Mouse (Mus musculus) T-cell, adult 2 months (primary cell): ENCODE measurements around the gene Acoxl.
A peak's percentile ranks its signal among the peaks of the same experiment; 100 is the strongest.

ENCODE experiments used
- DNase-seq: peaks from one replicate; pipeline ENCODE4 v3.0.0; 2022; ENCODE audit warnings: low spot score

Acoxl gene

DNA sequence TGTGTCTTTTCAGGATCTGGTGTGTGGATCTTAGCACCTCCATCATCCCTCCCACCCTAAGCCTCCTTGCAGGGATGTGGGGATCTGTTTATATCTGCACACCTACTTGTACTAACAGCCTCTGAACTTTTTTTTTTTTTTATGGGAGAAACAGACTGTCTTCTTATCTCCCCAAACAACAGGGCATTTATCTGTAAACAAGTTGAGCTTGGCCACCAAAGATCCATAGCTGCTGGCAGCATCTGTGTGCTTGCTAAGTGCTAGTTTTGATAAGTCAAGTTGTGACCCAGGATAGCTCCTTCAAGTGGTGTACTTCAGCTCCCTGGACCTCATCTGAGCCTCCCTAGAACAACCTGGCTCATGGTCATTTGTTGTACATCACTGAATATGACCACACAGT, 305.3 kb downstream of the Acoxl start:
- DNase-seq = no peak

DNA sequence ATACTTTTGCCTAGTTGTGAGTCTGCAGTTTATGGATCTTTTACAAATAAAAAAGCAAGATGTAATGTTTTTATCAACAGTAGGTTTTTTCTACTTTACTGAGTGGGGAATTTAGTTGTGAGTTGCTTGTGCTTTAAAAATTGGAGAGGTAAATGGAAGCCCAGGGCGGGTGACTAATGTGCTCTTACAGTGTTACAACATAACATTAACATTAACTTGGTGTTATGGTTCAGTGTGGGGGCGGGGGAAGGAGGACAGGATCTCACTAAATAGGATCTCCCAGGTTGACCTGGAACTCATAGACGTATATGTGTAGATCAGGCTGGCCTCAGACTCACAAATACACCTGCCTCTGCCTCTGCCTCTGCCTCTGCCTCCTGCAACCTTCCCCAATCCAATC, 306.8 kb downstream of the Acoxl start:
- no peak for DNase-seq

DNA sequence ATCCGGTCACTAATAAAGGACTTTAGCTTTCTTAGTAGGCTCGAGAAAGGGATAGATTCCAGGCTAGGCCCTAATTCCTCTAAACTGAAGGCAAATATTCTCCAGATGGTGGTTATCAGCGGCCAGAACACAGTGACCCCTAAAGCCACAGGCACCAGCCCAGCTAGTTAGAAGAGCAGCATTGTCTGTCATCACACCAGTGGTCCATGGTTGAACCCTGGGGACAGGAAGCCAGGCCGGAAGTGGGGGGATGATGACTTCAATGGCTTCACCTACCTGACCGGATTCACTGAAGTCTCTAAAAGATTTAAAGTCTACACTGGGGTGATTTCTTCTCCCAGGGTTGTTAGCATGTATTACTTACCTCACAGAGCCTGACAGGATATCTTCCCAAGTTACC, 310.9 kb downstream of the Acoxl start:
- DNase-seq = no peak

DNA sequence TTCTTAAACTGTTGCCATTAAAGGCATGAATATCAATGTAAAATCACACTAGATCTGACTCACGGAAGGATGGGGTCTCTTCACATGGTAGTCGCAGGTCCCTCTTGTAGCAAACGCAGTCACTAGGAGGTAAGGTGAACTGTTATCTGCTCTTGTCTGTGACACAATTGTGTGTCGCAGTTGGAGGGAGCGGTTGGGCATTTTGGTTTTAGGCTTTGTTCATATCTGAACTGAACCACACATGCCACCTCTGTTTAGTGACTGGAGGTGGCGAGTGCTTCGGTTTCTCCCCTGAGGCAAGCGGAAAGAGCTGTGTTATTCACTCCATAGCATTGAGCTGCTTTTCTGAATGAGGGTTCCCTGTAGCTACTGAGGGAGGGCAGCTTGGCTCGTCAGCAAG, 313.5 kb downstream of the Acoxl start:
- DNase-seq = peak; percentile 22

DNA sequence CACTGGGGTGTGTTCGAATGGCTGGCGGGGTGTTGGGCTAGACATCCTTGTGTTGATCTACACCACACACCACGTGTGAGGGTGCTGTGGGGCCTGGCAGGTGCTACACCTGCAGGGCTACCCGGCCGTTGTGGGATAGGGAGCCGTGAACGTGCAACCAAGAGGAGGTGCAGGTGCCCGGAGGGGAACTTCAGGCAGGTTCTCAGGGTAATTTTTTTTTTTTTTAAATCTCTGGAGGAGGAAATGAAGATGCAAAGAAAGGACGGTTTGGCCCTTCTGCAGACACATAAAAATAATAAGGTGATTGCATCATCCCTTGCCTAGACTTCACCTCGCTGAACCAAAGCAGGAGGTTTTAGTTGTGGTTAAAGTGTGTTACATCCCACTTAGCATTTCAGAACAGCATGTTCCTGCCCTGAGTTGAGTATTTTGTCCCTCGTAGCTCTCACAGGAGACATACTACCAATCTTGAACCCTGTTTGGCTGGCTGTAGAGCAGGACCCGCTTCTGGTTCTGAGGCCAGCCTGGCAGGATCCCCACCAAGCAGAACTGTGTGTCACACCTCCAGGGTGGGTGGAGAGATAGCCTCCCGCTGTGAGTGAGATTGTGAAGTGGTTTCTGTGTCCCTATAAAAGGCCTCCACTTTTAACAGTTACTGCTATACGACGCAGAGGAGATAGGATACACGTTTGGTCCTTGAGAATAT, 314.3 kb downstream of the Acoxl start:
- DNase-seq = peak; percentile 73

DNA sequence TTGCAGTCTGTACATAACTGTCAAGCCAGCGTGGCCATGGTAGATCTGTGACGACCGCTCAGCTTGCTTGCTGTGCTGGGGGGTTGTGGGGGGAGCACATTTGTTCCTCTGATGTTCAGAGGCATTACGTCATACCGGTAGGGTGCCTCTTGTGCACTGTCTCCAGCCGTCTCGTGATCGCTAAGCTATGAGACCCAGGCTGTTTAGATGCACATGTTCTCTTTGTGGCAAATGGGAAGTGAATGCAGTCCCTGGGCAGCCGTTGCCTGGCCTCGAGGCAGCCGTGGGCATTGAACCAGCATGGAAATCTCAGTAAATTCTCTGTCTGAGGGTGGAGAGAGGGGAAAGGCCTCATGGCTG, 314.9 kb downstream of the Acoxl start:
- peak; percentile 84 for DNase-seq

DNA sequence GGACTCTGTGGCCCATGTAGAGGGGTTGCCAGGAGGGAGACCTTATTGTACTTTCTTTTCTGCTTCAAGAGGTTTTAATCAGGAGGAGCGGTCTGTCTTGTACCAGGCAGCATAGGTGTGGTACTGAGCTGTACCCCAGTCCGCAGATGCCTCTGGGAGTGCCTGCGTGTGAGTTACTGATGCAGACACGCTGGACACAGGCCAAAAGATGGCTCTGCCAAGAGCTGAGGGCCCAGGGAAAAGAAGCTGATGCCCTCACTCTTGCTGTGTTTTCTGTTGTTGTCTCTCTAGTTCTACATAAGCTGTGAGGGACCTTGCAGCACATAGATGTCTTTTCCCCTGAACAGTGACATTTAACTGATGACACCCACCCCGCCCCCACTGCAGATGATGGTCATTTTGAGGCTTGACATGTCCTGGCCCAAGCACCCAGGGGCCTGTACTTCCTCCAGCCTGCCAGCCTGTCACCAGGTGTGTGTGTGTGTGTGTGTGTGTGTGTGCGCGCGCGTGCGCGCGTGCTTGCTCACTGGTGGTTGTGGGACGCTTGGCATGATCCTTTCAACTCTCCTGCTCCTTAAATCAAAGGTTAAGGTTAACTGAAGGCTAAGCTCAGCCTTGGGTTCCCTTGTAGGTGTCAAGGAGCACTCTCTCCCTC, 316.9 kb downstream of the Acoxl start:
- no peak for DNase-seq

DNA sequence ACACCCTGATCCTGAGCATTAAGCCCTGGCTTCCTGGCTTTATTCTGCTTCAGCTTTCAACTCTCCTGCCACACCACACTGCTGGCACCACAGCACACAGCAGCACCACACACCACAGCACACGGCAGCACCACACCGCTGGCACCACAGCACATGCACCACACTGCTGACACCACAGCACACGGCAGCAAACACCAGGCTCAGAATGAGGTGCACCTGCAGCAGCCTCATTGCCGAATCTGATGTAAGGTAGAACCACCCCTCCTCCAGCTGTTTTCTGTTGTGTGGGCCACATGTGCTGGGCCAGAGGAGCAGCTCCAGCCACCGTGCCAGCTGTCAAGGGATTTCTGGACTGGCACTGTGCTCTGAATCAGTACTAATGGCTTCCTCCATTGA, 317.4 kb downstream of the Acoxl start:
- DNase-seq = peak; percentile 24

DNA sequence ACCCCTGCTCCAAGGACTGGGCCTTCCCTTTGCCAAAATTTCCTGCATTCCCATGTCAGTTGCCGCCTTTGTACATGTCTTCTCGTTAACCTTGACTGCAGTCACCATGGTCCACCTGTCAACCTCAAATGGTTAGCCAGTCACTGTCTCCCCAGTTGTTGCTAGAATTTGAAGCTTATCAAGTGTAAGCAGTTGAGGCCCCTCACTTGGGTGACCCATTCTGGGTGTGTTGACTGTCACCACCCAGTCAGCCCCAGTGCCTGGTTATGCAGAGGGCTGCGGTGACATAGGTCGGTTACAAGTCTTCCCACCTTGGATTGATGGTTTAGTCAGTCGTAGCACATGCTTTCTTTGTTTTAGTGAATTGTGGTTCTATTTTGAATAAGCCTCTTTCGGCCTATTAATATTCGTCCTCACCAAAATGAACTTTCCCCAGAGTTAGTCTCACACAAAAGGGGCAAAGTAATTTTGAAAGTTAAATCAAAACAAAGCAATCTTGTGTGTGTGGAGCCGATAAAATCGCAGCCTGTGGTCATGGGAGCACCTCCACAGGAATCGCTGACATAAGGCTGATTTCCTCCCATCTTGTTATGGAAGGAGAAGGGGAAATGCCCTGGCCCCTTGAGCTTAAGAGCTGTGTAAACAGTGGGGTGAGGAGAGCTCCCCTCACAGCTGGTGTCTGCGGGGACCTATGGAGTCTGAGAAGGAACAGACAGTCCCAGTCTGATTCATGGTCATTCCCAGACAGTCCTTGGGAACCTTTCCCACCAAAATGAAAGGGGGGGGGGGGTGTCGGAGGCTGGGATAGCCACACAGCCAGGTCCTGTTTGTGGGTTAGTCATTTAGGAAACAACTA, 318.1 kb downstream of the Acoxl start:
- DNase-seq = no peak

DNA sequence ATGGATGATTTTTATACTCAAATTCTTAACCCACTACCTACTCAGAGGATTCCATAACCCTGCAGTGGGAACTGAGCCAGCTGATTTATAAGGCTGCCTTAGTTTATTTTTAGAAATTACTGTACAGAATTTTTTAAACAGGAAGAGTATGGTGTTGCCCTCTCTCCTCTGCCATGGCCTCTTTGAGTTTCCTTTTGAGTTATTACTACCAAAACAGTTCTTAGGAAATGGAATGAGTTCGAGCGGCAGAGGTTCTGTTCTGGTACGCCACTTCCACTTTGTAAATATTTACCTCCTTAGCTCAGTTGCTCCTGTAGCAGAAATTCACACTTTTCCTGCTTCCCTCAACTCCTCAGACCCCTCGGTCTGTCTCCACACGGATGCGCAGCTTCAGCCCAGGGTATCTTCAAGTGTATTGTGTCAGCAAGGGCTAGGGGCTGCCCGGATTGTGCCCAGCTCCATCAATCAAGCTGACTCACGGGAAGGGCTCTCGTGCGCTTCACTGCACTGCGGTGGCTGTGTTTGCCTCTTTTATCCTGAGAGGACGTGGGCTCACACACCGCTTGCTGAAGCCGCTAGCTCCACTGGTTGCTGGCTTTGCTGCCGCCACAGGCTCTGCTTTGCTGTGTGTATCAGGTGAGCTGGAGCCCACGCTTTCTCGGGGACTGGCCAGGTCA, 320.2 kb downstream of the Acoxl start:
- DNase-seq = peak; percentile 64

DNA sequence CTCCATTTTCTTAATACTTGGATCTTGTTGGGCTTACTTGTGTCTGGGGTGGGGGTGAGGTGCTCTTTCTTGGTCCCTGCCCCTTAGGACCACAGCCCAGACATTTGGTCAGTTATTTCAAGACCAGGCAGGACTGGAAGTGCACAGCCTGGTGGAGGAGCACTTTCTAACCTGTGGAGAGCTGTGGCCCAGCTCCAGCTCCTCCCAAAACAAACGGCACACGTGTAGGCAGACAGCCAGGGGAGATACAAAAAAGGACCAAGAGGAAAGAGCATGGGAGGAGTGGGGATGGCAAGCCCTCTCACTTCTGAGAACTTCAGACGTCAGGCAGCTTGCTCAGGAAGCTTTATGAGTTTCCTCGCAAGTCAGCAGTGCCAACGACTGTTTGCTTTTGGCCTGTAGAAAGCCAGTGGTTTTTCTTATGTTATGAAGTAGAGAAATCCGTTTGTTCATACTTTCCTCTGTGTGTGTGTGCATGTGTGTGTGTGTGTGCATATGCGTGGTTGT, 321.0 kb downstream of the Acoxl start:
- peak; percentile 46 for DNase-seq

DNA sequence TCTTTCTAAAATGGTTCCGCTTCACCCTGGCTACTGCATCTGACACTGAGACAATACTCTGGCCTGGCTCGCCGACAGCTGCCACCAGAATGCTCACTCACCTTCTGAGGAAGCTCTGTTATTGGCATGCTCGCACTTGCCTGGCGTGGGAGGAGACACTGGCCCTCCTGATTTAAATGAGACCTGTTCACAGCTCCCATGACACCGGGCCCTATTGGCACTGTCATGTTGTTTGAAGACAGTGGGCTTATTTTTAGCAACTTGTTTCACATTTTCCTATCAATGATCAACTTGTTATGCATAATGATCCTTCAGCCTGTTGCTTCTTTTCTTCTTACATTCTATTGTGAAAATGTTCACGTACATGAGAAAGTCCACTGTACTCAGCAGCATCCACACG, 324.5 kb downstream of the Acoxl start:
- DNase-seq = no peak

DNA sequence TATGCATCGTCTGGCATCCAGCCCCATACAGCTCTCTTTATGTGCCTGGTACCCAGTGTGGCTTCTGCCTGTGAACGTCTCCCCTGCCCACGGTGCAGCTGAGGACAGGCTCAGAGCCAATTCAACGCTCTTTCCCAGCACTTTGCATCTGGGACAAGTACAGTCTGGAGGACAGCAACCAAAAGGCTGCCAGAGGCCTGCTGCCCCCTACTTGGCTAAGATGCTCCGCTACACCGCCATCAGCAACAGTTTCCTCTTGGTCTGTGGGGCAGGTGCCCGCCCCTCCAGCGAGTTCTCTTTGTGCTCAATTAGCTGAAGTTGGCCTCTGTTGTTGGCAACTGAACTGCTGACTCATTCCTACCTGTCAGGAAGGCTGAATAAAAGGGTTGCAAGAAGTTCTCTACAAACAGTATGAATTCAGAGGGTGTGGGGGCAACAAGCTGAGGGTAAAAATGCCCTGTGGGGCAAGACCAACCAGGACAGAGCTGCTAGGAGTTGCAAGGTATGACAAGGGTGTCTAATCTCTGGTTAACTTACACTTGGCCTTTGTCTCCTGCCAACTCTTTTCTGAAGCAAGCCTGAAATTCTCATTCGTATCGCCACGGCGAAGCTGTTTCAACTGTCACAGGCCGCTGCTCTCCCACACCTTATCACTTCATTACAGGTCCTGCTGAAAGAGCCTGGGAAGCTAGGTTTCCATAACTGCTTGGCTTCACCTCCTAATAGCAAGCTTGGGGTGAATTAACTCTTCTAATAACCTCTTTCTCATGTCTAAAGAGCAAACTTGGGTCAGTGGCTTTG, 328.1 kb downstream of the Acoxl start:
- no peak for DNase-seq

DNA sequence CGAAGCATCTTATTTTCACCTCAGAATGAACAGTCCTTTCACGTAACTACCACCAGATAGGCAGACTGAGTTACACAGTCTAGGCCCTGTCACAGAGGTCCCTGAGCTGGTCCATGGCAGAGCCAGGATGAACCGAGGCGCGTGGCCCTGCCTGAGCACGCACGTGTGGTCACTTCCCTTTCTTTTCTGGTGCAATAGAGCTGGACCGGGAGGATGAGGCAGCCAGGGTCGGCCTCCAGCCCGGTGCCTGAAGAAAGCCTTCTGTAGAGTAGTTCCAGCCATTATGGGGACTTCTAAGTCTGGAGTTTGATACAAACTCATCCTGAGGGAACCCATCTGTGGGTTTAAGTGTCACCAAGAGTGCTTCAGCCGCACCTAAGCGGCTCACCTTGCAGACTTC, 329.3 kb downstream of the Acoxl start:
- no peak for DNase-seq

DNA sequence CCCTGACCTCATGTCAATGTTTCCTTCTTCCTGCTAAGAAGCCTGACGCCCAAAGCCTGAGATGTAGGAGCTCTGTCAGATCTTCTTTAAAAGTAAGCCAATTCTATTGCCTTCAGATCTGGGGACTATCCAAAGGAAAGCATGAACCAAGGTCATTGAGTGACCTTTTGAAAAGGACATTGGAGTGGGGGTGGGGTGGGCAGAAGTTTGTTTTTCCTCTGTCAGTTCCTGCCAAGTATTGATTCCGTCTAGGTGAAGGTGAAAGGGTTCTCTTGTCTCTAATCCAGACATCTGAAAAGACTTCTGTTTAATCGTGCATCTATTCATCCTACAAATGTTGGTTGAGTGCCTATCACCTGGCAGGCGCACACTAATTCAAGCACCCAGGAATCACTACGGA, 330.8 kb downstream of the Acoxl start:
- DNase-seq = no peak

DNA sequence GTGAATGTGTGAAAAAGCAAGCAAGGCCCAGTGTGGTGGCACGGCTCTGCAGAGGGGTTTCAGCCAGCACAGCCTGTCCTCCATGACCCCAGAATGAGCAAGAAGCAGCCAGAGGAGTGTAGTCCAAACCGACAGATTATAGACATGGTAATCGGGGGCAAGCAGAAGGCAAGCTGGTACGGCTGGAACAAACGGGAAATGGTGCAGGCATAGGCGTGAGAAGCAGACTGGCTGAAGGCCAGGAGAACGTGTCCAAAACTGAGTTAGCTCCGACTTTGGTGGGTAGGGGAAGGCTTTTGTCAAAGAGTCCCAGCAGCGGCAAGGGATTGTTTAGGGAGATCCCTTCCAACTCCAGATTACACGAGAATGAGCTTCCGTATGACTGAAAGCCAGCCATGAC, 331.3 kb downstream of the Acoxl start:
- no peak for DNase-seq

DNA sequence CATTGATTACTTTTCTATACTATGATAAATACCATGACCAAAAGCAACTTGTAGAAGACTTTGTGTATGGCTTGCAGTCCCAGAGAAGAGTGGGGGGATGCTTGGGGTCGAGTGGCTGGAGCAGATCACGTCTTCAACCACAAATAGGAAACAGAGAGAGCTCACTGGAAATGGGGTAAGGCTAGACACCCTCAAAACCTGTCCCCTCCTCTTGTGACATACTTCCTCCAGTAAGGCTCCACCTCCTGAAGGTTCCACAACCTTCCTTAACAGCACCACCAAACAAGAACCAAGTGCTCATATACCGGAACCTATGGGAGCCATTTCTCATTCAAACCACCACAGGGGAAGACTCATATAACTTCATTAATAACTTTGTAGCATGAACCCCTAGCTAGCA, 331.9 kb downstream of the Acoxl start:
- no peak for DNase-seq

DNA sequence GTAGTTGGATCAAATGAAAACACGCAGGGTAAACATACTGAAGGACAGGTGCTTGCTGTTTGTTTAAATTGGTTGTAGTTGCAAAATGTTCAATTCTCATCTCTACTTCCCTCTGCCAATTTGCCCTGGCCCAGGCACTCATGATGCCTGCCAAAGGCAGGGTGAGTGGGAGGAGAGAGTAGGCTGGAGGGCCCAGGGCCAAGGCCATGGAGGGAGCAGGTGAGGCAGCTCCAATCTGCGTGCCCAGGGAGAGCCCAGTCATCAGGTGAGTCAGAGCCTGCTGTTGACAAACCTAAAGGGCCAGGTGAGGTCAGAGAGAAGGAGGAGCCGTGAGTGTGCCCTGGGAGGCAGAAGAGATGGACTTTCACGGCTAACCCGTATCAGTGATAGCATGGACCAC, 333.6 kb downstream of the Acoxl start:
- DNase-seq = no peak
